Mouse (Mus musculus) heart, embryonic 15.5 days (tissue): Measurements from ENCODE around the gene Dnmt3a. TPM values are rescaled to one million over a fixed set of nuclear protein-coding genes. Genes with fewer than 3 reads are reported as not detected.

Experiments
- ATAC-seq: fragments of 200-750 bp; cut with Nextera tagmentation; replicated peaks from 2 replicates; pipeline ENCODE4 v1.8.0; 2017; ENCODE audit warnings: low read depth, moderate TSS enrichment; ENCODE audit not compliant: insufficient number of reproducible peaks, insufficient read depth, low FRiP score
- H3K27ac ChIP-seq: fragments of 300-500 bp; sonication (generic); 2 replicates; pipeline ENCODE4 v1.5.1; 2015; ENCODE audit warnings: mild to moderate bottlenecking, inconsistent platforms
- H3K27me3 ChIP-seq: fragments of 300-500 bp; sonication (generic); 2 replicates; pipeline ENCODE4 v1.6.1; 2015; ENCODE audit warnings: inconsistent platforms
- H3K36me3 ChIP-seq: fragments of 300-500 bp; sonication (generic); 2 replicates; pipeline ENCODE4 v1.6.1; 2015; ENCODE audit warnings: mild to moderate bottlenecking, inconsistent platforms
- H3K4me1 ChIP-seq: fragments of 300-500 bp; sonication (generic); replicated peaks from 2 replicates; pipeline ENCODE4 v1.6.1; 2015; ENCODE audit warnings: inconsistent platforms
- H3K4me2 ChIP-seq: fragments of 300-500 bp; sonication (generic); 2 replicates; pipeline ENCODE4 v1.6.1; 2015; ENCODE audit warnings: inconsistent platforms, mild to moderate bottlenecking, moderate library complexity
- H3K4me3 ChIP-seq: fragments of 300-500 bp; sonication (generic); 2 replicates; pipeline ENCODE4 v1.5.1; 2015; ENCODE audit warnings: mild to moderate bottlenecking, inconsistent platforms
- H3K9ac ChIP-seq: fragments of 300-500 bp; sonication (generic); 2 replicates; pipeline ENCODE4 v1.6.1; 2015; ENCODE audit warnings: mild to moderate bottlenecking, inconsistent platforms
- H3K9me3 ChIP-seq: fragments of 300-500 bp; sonication (generic); replicated peaks from 2 replicates; pipeline ENCODE4 v1.6.1; 2016; ENCODE audit warnings: inconsistent platforms
- WGBS: fragments of 180-500 bp; shearing (Covaris S2); methylation state at CpG from one replicate; pipeline ENCODE4 v1.1.7; 2015; ENCODE audit warnings: mixed read lengths; 5-methylcytosine and 5-hydroxymethylcytosine counted together
- polyA plus RNA-seq: library from polyadenylated mRNA; unstranded; fragments of >200 nt; fragmentation: Nextera tagmentation; extraction: Ambion mirVana; gene quantifications from 2 replicates; pipeline ENCODE4 v1.2.1, GENCODE M21; 2015

Gene Dnmt3a
- polyA plus RNA-seq, 1 experiment from 2014 or later = 79.9 TPM

- 53% methylated on average over 5 of the region's 5 CpGs for WGBS
- H3K4me2 ChIP-seq = no peak overlapping the region
- H3K9ac ChIP-seq = no peak overlapping the region
- H3K36me3 ChIP-seq = no peaks in the 10 kb centered on the region
- no peaks in the 10 kb centered on the region for H3K9me3 ChIP-seq
- no peak; the same call in 1 of the 2 replicates for ATAC-seq
- H3K27ac ChIP-seq = no peak overlapping the region
- H3K4me3 ChIP-seq = no peak overlapping the region
- peaks cover 62% of the 10 kb centered on the region for H3K4me1 ChIP-seq
- no peaks in the 10 kb centered on the region for H3K27me3 ChIP-seq
Measured at GRCm38 (mm10) chr12:3824906-3825713, 19.3 kb downstream of the Dnmt3a start.

DNA sequence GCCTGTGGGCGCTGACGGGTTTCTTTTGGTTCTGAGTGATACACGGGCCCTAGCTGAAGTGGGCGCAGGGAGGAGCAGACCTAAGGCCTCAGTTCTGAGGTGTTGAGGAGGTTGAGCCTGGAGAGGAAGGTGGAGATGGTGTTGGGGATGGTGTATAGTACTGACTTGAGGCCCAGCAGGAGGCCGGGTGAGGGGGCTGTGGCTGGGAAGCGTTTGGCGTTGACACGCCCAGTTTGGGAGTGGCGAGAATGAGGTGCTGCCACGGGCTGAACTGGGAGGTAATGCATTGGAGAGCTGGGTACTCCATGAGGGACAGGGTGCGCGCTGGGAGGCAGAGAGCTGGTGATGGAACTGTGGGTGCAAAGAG is 19.9 kb downstream of the Dnmt3a start:
- Histone ChIP-seq H3K4me2 (no peak overlapping the region), H3K4me1 (peaks cover 59% of the 10 kb centered on the region), H3K27me3 (no peaks in the 10 kb centered on the region), H3K9ac (no peak overlapping the region), H3K9me3 (no peaks in the 10 kb centered on the region), H3K36me3 (no peaks in the 10 kb centered on the region), H3K27ac (peak overlapping the region; percentile 8; the same call in 1 of the 2 replicates), H3K4me3 (no peak overlapping the region)
- ATAC-seq = peak; percentile 23; the same call in 1 of the 2 replicates
- WGBS = 38% methylated on average over 12 of the region's 12 CpGs

DNA sequence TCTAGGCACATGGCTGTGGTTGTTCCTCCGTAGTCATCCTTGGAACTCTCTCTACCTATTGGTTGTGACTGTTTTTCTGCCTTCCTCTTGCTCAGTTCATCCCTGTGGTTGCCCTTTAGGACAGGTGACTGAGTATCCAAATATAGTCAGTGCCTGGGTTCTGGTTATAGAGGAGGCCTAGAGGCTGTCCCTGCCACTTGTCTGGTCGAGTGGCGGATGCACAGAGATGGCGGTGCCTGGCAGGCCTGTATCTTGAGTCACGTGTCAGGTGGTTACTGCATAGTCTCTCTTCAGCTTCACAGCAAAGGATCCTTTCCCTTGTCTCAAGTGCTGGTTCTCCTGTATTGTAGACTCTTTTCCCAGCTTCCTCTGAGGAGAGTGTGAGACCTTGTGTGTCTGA is 22.0 kb downstream of the Dnmt3a start:
- ATAC-seq = peak; percentile 56; the same call in 1 of the 2 replicates
- WGBS = 63% methylated on average over 5 of the region's 5 CpGs

GRCm38 (mm10) chr12:3833059-3833760 is 27.4 kb downstream of the Dnmt3a start:
- ATAC-seq = 0 out of 2 replicates have a peak, but pooled peaks have one; percentile 23
- 39% methylated on average over 7 of the region's 7 CpGs for WGBS
- H3K27me3 ChIP-seq = no peaks in the 10 kb centered on the region
- H3K9me3 ChIP-seq = no peaks in the 10 kb centered on the region
- peak overlapping the region; percentile 88 for H3K27ac ChIP-seq
- 0 out of 2 replicates have a peak overlapping the region, but pooled peaks have one; percentile 40 for H3K9ac ChIP-seq
- H3K4me1 ChIP-seq = peaks cover 50% of the 10 kb centered on the region
- H3K36me3 ChIP-seq = peaks cover 22% of the 10 kb centered on the region
- peak overlapping the region; percentile 32 for H3K4me3 ChIP-seq
- H3K4me2 ChIP-seq = peak overlapping the region; percentile 62

More for the DNA sequence above, 22.0 kb downstream of the Dnmt3a start:
- H3K27me3 ChIP-seq = no peaks in the 10 kb centered on the region
- no peaks in the 10 kb centered on the region for H3K9me3 ChIP-seq
- H3K4me2 ChIP-seq = no peak overlapping the region
- H3K4me3 ChIP-seq = no peak overlapping the region
- peaks cover 56% of the 10 kb centered on the region for H3K4me1 ChIP-seq
- H3K27ac ChIP-seq = no peak overlapping the region
- no peak overlapping the region for H3K9ac ChIP-seq
- H3K36me3 ChIP-seq = no peaks in the 10 kb centered on the region

DNA sequence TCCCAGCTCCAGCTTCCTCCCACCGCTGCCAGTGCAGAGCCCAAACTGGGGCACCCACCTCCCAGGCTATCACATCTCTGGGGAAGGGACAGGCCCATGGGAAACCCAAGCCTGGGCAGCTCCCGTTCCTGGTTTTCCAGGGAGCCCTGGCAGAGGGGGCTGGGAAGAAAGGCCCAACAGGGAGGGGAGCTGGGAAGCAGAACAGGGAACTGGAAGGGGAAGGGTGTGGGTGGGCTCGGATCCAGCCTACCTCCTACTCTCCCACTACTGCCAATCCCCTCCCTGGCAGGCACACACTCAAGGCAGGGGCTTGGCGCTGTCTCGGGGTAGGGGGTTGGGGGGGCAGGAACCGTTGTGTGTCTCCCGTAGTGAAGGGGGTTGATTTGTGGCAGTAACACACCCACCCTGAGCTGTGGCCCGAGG is 28.1 kb downstream of the Dnmt3a start:
- H3K27ac ChIP-seq = peak overlapping the region; percentile 88
- peak overlapping the region; percentile 32 for H3K4me3 ChIP-seq
- no peaks in the 10 kb centered on the region for H3K27me3 ChIP-seq
- H3K36me3 ChIP-seq = peaks cover 24% of the 10 kb centered on the region
- WGBS = 2% methylated on average over 8 of the region's 8 CpGs
- peaks cover 50% of the 10 kb centered on the region for H3K4me1 ChIP-seq
- ATAC-seq = peak; percentile 76
- H3K4me2 ChIP-seq = peak overlapping the region; percentile 62
- H3K9me3 ChIP-seq = no peaks in the 10 kb centered on the region
- peak overlapping the region; percentile 40 for H3K9ac ChIP-seq

DNA sequence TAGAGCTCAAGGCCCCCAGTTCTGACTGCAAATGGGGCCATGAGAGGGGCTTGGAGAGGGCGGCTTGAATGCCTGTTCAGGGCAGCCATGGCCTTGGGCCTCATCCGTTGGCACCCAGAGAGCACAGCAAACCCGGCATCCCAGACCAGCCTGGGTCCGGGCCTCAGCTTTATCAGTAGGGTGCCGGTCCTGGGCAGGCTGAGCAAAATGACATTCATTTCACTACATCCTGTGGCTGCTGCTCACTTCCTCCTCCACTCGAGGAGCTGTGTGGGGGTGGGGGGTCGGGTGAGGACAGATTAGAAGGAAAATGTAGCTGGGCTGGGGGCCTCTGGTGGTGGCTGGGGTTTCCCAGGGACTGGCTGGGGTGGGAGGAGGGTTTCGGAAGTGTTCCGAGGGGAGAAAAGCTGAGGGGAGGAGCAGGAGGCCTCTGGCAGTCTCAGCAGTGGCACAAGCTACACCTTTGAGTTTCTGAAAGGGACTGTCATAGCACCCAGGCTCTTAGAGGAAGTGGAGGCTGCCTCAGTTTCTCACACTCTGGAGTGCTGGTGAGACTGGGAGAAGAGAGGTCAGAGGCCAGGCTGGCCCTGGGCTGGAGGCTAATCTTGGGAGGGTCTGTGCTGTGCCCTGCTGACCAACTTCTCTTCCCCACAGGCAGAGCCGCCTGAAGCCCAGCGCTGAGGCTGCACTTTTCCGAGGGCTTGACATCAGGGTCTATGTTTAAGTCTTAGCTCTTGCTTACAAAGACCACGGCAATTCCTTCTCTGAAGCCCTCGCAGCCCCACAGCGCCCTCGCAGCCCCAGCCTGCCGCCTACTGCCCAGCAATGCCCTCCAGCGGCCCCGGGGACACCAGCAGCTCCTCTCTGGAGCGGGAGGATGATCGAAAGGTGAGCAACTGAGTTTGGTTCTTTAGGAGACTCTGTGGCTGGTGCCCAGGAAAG is 28.8 kb downstream of the Dnmt3a start:
- Histone ChIP-seq H3K9ac (peak overlapping the region; percentile 40), H3K4me3 (peak overlapping the region; percentile 32), H3K36me3 (peaks cover 30% of the 10 kb centered on the region), H3K4me2 (peak overlapping the region; percentile 62), H3K9me3 (no peaks in the 10 kb centered on the region), H3K27me3 (no peaks in the 10 kb centered on the region), H3K27ac (peak overlapping the region; percentile 88), H3K4me1 (peaks cover 50% of the 10 kb centered on the region)
- ATAC-seq = peak; percentile 44
- 9% methylated on average over 21 of the region's 21 CpGs for WGBS

GRCm38 (mm10) chr12:3835576-3835975 is 29.8 kb downstream of the Dnmt3a start:
- H3K9ac ChIP-seq = no peak overlapping the region
- no peak overlapping the region for H3K27ac ChIP-seq
- no peaks in the 10 kb centered on the region for H3K9me3 ChIP-seq
- no peaks in the 10 kb centered on the region for H3K27me3 ChIP-seq
- no peak overlapping the region for H3K4me3 ChIP-seq
- no peak for ATAC-seq
- 33% methylated on average over 2 of the region's 2 CpGs for WGBS
- H3K36me3 ChIP-seq = peaks cover 38% of the 10 kb centered on the region
- H3K4me2 ChIP-seq = no peak overlapping the region
- peaks cover 50% of the 10 kb centered on the region for H3K4me1 ChIP-seq

DNA sequence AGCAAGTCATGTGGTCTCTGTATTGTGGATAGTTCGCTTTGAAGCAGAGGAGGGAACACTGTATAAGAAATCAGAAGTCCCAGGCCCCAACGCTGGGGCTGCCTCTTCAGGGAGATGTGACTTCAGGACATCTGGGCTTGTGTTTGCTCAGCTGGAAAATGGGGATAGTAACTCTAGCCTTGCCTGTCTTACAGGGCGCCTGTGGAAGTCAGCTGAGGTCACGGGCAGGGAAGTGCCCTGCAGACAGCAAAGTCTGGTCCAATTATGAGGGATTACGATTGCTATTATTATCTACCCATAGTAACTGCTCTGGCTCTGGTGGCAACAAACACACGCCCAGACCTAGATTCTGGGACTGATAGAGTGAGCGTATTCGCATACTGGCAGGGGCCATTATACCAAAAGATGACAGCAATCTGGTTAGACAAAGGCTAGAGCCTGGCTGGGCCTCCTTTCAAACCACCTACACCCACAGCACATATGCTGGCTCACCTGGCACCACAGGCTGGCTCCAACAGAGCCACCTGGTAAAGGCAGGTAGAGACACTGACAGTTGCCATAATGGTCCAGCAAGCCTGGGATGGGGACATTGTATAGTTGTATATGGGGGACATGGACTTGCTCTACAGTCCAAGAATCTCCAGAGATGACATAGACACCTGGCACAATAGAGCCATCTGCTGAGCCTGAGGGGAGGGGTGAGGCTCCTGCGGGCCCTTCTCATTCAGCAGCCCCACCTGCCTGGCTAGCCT is 31.4 kb downstream of the Dnmt3a start:
- no peak for ATAC-seq
- Histone ChIP-seq H3K27ac (no peak overlapping the region), H3K9ac (no peak overlapping the region), H3K4me3 (no peak overlapping the region), H3K4me1 (peaks cover 54% of the 10 kb centered on the region), H3K36me3 (peaks cover 38% of the 10 kb centered on the region), H3K4me2 (no peak overlapping the region), H3K27me3 (no peaks in the 10 kb centered on the region), H3K9me3 (no peaks in the 10 kb centered on the region)
- 72% methylated on average over 9 of the region's 9 CpGs for WGBS

- Histone ChIP-seq H3K4me3 (no peak overlapping the region), H3K27ac (no peak overlapping the region), H3K4me2 (no peak overlapping the region), H3K4me1 (peaks cover 49% of the 10 kb centered on the region), H3K9me3 (no peaks in the 10 kb centered on the region), H3K27me3 (no peaks in the 10 kb centered on the region), H3K9ac (no peak overlapping the region), H3K36me3 (peaks cover 38% of the 10 kb centered on the region)
- ATAC-seq = no peak
- WGBS = 60% methylated on average over 4 of the region's 4 CpGs
Measured at GRCm38 (mm10) chr12:3838009-3838408, 32.2 kb downstream of the Dnmt3a start.

- peaks cover 38% of the 10 kb centered on the region for H3K36me3 ChIP-seq
- 83% methylated on average over 1 of the region's 1 CpGs for WGBS
- no peak overlapping the region for H3K4me3 ChIP-seq
- H3K9me3 ChIP-seq = no peaks in the 10 kb centered on the region
- no peaks in the 10 kb centered on the region for H3K27me3 ChIP-seq
- H3K9ac ChIP-seq = no peak overlapping the region
- H3K4me2 ChIP-seq = no peak overlapping the region
- H3K4me1 ChIP-seq = peaks cover 49% of the 10 kb centered on the region
- H3K27ac ChIP-seq = no peak overlapping the region
- no peak for ATAC-seq
Measured at GRCm38 (mm10) chr12:3839662-3840061, 33.9 kb downstream of the Dnmt3a start.
